Mouse (Mus musculus) lung, postnatal 0 days (tissue): ENCODE data around the gene C9orf72.

Source experiments
- CTCF ChIP-seq: IDR thresholded peaks from 2 replicates; pipeline ENCODE4 v1.5.1; 2016; ENCODE audit warnings: antibody characterized with exemption, mild to moderate bottlenecking
- EP300 ChIP-seq: IDR thresholded peaks from 2 replicates; pipeline ENCODE4 v1.6.1; 2016; ENCODE audit warnings: antibody characterized with exemption, mild to moderate bottlenecking, control low read depth

GRCm38 (mm10) chr4:35221903-35222302 is 4.1 kb downstream of the C9orf72 start:
- TF ChIP-seq CTCF (peak; percentile 14; the same call in 1 of the 2 replicates), EP300 (no peak)
